Mouse (Mus musculus) liver, postnatal 0 days (tissue): ENCODE results near the gene Gse1. TPM values are rescaled to one million over a fixed set of nuclear protein-coding genes. Genes with fewer than 3 reads are reported as not detected.

Experiments
- ATAC-seq: fragments of 200-750 bp; cut with Nextera tagmentation; 2 replicates; pipeline ENCODE4 v1.8.0; 2017; ENCODE audit warnings: mild to moderate bottlenecking, moderate library complexity
- DNase-seq: peaks from one replicate; pipeline ENCODE4 v3.0.0-alpha.2; 2016
- H3K27ac ChIP-seq: fragments of 300-500 bp; sonication (generic); 2 replicates; pipeline ENCODE4 v1.5.1; 2014; ENCODE audit warnings: antibody characterized with exemption, moderate library complexity, mild to moderate bottlenecking, low read depth
- H3K27me3 ChIP-seq: fragments of 300-500 bp; sonication (generic); 2 replicates; pipeline ENCODE4 v1.6.1; 2014; ENCODE audit warnings: low read length, control low read depth, mixed read lengths; ENCODE audit not compliant: insufficient read depth
- H3K36me3 ChIP-seq: fragments of 300-500 bp; sonication (generic); replicated peaks from 2 replicates; pipeline ENCODE4 v1.6.1; 2014; ENCODE audit warnings: mild to moderate bottlenecking, control low read depth, low read length, moderate library complexity, mixed read lengths; ENCODE audit not compliant: insufficient read depth
- H3K4me1 ChIP-seq: fragments of 300-500 bp; sonication (generic); 2 replicates; pipeline ENCODE4 v1.6.1; 2014; ENCODE audit warnings: antibody characterized with exemption, mild to moderate bottlenecking, control low read depth; ENCODE audit not compliant: insufficient read depth
- H3K4me2 ChIP-seq: fragments of 300-500 bp; sonication (generic); 2 replicates; pipeline ENCODE4 v1.6.1; 2014; ENCODE audit warnings: low read depth, mild to moderate bottlenecking, low read length, moderate library complexity, mixed read lengths
- H3K4me3 ChIP-seq: fragments of 300-500 bp; sonication (generic); 2 replicates; pipeline ENCODE4 v1.5.1; 2014; ENCODE audit warnings: low read depth, low read length
- H3K9ac ChIP-seq: fragments of 300-500 bp; sonication (generic); replicated peaks from 2 replicates; pipeline ENCODE4 v1.6.1; 2014; ENCODE audit warnings: mild to moderate bottlenecking, moderate library complexity
- H3K9me3 ChIP-seq: fragments of 300-500 bp; sonication (generic); 2 replicates; pipeline ENCODE4 v1.6.1; 2016; ENCODE audit warnings: mild to moderate bottlenecking, control low read depth, low read length, mixed read lengths
- CTCF ChIP-seq: sonication (generic); IDR thresholded peaks from 2 replicates; pipeline ENCODE4 v1.5.1; 2016; ENCODE audit warnings: antibody characterized with exemption, low read depth
- EP300 ChIP-seq: IDR thresholded peaks from 2 replicates; pipeline ENCODE4 v1.6.1; 2016; ENCODE audit warnings: antibody characterized with exemption, low read depth, mild to moderate bottlenecking
- WGBS: fragments of 180-500 bp; shearing (Covaris S2); extraction: QIAGEN DNeasy Blood & Tissue Kit; methylation state at CpG from one replicate; pipeline ENCODE4 v1.1.7; 2014; ENCODE audit not compliant: insufficient replicate concordance; 5-methylcytosine and 5-hydroxymethylcytosine counted together
- polyA plus RNA-seq: library from polyadenylated mRNA; unstranded; fragments of >200 nt; fragmentation: Nextera tagmentation; extraction: Ambion mirVana; gene quantifications from 2 replicates; pipeline ENCODE4 v1.2.1, GENCODE M21; 2015

The Gse1 gene
- polyA plus RNA-seq, 1 experiment from 2014 or later = 7.7 TPM

DNA sequence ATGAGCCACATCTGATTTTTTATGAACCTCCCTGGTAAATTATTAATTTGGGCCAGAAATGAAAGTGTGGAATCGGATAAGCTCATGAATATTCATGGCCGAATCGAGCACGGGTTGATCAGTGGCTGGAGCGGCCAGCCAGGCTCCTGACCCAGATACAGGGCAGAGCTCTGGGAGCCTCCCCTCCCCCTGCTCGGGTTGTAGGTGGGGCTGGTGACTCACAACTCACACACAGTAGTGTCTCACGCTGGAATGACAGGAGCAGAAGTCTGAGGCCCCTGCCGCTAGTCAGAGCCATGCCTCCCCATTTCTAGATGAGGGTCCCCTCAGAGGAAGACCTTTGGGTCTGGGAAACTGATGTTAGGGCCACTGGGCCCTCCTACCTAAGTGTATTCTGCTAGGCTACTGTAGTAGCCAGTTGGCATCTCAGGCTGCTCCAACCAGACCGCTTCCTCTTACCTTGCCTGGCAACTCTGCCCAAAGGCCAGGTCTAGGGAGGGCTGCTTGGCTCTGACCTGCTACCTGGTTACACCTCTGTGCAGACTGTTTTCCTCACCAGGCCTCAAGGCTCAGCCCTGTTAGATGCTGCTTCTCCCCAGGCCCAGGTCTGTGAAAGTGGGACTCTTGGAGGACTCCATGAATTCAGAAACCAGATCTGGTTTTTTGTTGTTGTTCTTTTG, 270.8 kb downstream of the Gse1 start:
- Histone ChIP-seq H3K27ac (peak overlapping the region; percentile 92), H3K27me3 (no peaks in the 10 kb centered on the region), H3K4me1 (peaks cover 89% of the 10 kb centered on the region), H3K36me3 (no peaks in the 10 kb centered on the region), H3K9ac (peak overlapping the region; percentile 41; the same call in 1 of the 2 replicates), H3K9me3 (no peaks in the 10 kb centered on the region), H3K4me2 (peak overlapping the region; percentile 75), H3K4me3 (peak overlapping the region; percentile 24)
- DNase-seq (peak; percentile 87), ATAC-seq (peak; percentile 85)
- TF ChIP-seq CTCF = no peak
- WGBS = 22% methylated on average over 9 of the region's 9 CpGs

GRCm38 (mm10) chr8:120500701-120501261, 272.5 kb downstream of the Gse1 start:
- DNase-seq (no peak), ATAC-seq (no peak)
- H3K4me2 ChIP-seq = no peak overlapping the region
- 61% methylated on average over 8 of the region's 8 CpGs for WGBS
- H3K27ac ChIP-seq = peak overlapping the region; percentile 92
- TF ChIP-seq EP300 = no peak
- TF ChIP-seq CTCF = no peak
- H3K9ac ChIP-seq = peak overlapping the region; percentile 30; the same call in 1 of the 2 replicates
- no peaks in the 10 kb centered on the region for H3K9me3 ChIP-seq
- no peaks in the 10 kb centered on the region for H3K36me3 ChIP-seq
- H3K4me1 ChIP-seq = peaks cover 90% of the 10 kb centered on the region
- no peaks in the 10 kb centered on the region for H3K27me3 ChIP-seq
- no peak overlapping the region for H3K4me3 ChIP-seq

DNA sequence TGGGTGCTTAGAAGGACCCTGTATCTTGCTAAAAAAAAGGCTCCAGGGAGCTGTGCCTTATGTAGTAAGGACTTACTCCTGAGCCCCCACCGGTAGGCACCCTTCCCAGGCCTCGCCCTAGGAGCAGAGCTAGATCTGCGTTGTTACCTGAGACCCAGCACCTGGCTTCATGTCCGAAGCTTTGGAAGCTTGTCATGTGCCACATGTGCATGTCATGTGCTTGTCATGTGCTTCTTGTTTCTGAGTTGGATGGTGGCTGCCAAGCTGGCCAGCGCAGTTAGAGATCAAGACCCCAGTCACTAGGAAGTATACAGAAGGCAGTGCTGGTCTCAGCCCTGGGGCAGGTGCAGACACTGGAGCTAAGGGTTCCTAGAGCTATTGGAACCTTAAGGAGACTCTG, 273.2 kb downstream of the Gse1 start:
- H3K27ac ChIP-seq = peak overlapping the region; percentile 92
- H3K4me1 ChIP-seq = peaks cover 90% of the 10 kb centered on the region
- H3K36me3 ChIP-seq = no peaks in the 10 kb centered on the region
- DNase-seq (no peak), ATAC-seq (no peak)
- WGBS = 81% methylated on average over 5 of the region's 5 CpGs
- no peak overlapping the region for H3K9ac ChIP-seq
- no peak overlapping the region for H3K4me2 ChIP-seq
- no peaks in the 10 kb centered on the region for H3K27me3 ChIP-seq
- no peak overlapping the region for H3K4me3 ChIP-seq
- TF ChIP-seq CTCF = no peak
- no peak for TF ChIP-seq EP300
- H3K9me3 ChIP-seq = no peaks in the 10 kb centered on the region

DNA sequence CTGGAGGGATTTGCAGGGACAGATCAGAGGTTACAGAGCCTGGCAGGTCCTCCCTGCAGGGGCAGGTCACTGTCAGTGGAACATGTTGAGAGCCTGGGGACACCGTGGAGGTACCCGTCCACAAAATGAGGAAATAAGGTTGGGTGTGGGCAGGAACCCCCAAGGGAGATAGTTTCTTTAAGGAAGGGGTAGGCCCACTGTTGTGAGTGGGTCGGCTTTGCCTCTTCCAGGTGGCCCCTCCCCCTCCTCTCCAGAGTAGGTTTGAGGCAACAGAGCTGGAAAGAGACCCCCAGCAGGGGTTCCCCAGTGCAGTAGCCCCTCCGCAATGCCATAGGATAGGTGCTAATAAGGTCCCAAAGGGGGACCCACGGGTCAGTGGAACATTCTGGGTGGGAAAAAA, 274.2 kb downstream of the Gse1 start:
- WGBS = 30% methylated on average over 5 of the region's 5 CpGs
- peak overlapping the region; percentile 49; the same call in 1 of the 2 replicates for H3K27ac ChIP-seq
- H3K27me3 ChIP-seq = no peaks in the 10 kb centered on the region
- TF ChIP-seq EP300 (no peak), CTCF (no peak)
- peaks cover 81% of the 10 kb centered on the region for H3K4me1 ChIP-seq
- no peak for DNase-seq
- no peaks in the 10 kb centered on the region for H3K9me3 ChIP-seq
- H3K36me3 ChIP-seq = no peaks in the 10 kb centered on the region
- ATAC-seq = peak; percentile 18
- H3K9ac ChIP-seq = peak overlapping the region; percentile 34; the same call in 1 of the 2 replicates
- H3K4me2 ChIP-seq = peak overlapping the region; percentile 14; the same call in 1 of the 2 replicates
- no peak overlapping the region for H3K4me3 ChIP-seq

DNA sequence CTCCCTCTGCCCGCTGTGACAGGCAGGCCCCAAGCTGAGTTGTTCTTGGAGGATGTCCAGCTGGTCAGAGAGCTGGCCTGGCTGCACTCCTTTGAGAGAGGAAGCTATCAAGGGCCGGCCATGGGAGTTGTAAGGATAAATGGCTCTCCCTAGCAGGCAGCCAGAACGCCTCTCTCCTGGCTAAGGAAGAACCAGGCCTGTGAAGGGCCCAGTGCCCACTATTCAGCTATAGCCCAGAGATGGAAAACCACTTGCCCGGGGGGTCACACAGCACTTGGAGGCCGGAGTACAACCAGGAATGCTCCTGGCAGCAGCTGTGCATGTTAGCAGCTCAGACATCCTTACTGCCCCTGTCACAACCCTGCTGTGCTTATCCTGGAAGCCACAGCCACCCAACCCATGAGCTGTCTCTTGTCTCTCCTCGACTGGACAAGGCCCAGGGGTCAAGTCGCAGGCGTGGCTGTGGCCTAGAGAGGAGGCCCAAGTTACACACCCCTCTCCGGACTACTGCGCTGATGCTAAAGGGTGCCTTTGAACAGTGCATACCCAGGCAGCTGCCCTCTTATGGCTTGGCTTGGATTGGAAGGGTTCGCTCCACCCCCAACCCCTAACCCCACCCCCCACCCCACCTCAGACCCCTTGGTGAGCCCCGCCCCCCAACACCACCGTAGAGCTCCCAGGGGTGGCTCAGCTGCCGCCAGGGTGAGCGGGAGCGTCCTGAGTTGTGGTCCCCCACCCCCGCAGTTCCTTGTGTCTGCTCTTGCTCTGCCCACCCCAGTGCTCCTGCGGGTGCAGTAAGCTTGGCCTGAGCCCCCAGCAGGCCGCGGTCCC, 276.2 kb downstream of the Gse1 start:
- Histone ChIP-seq H3K4me2 (peak overlapping the region; percentile 58), H3K27me3 (no peaks in the 10 kb centered on the region), H3K36me3 (no peaks in the 10 kb centered on the region), H3K9me3 (no peaks in the 10 kb centered on the region), H3K4me1 (peaks cover 70% of the 10 kb centered on the region), H3K9ac (peak overlapping the region; percentile 54), H3K4me3 (no peak overlapping the region), H3K27ac (peak overlapping the region; percentile 66; the same call in 1 of the 2 replicates)
- ATAC-seq = no peak
- no peak for TF ChIP-seq CTCF
- TF ChIP-seq EP300 = no peak
- 28% methylated on average over 19 of the region's 20 CpGs for WGBS
- no peak for DNase-seq

DNA sequence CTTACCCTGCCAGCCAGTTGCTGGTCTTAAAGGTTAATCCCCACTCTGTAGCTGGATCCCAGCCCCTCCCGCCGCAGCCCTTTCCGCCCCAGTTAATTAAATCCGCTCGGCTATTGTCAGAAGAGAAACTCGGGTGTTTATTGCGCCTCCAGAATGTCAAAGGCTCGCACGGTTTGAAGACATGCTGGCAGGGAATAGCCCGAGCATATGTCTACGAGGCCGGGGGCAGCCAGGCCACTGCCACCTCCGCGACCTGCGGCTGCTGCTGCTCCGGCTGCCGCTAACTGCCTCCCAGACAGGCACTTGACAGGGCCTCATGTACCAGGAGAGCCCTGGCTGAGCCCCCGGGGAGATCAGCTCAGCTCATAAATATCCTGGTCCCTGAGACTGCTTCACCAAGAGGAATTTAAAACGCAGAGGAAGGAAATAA, 276.8 kb downstream of the Gse1 start:
- Histone ChIP-seq H3K27ac (0 out of 2 replicates have a peak overlapping the region, but pooled peaks have one; percentile 5), H3K36me3 (no peaks in the 10 kb centered on the region), H3K4me1 (peaks cover 72% of the 10 kb centered on the region), H3K9ac (peak overlapping the region; percentile 54), H3K4me3 (no peak overlapping the region), H3K9me3 (no peaks in the 10 kb centered on the region), H3K27me3 (no peaks in the 10 kb centered on the region), H3K4me2 (peak overlapping the region; percentile 58)
- no peak for TF ChIP-seq CTCF
- TF ChIP-seq EP300 = no peak
- no peak for ATAC-seq
- 12% methylated on average over 19 of the region's 19 CpGs for WGBS
- DNase-seq = no peak
